Mouse (Mus musculus) heart, adult 2 months (tissue): ENCODE data around the gene Rnf38. TPM values are rescaled to one million over a fixed set of nuclear protein-coding genes. Genes with fewer than 3 reads are reported as not detected.
A peak's percentile ranks its signal among the peaks of the same experiment; 100 is the strongest.

Source experiments
- DNase-seq, 2 experiments: peaks; one replicate each; pipeline ENCODE4 v3.0.0; 2021
- H3K27ac ChIP-seq: fragments of 200-600 bp; 2 replicates; pipeline ENCODE4 v1.8.1; 2022
- H3K27me3 ChIP-seq: fragments of 200-500 bp; 2 replicates; pipeline ENCODE4 v1.6.1; 2012; ENCODE audit warnings: mild to moderate bottlenecking, low read length, inconsistent platforms, mixed read lengths; ENCODE audit not compliant: control insufficient read depth, insufficient read depth
- H3K36me3 ChIP-seq: fragments of 200-500 bp; 2 replicates; pipeline ENCODE4 v1.6.1; 2012; ENCODE audit warnings: low read length, inconsistent platforms; ENCODE audit not compliant: control insufficient read depth, insufficient read depth
- H3K4me1 ChIP-seq: fragments of 200-500 bp; 2 replicates; pipeline ENCODE4 v1.6.1; 2011; ENCODE audit warnings: low read length; ENCODE audit not compliant: control insufficient read depth, insufficient read depth
- H3K4me3 ChIP-seq: fragments of 200-600 bp; 2 replicates; pipeline ENCODE4 v1.8.1; 2022
- H3K79me2 ChIP-seq: fragments of 200-500 bp; replicated peaks from 2 replicates; pipeline ENCODE4 v1.6.1; 2012; ENCODE audit warnings: mild to moderate bottlenecking, inconsistent platforms, low read length, moderate library complexity, mixed read lengths; ENCODE audit not compliant: control insufficient read depth, insufficient read depth
- H3K9ac ChIP-seq: fragments of 200-500 bp; 2 replicates; pipeline ENCODE4 v1.6.1; 2012; ENCODE audit warnings: low read depth, mild to moderate bottlenecking, control low read depth, inconsistent platforms, low read length, mixed read lengths
- CTCF ChIP-seq: fragments of 200-600 bp; IDR thresholded peaks from 2 replicates; pipeline ENCODE4 v1.8.1; 2022; ENCODE audit warnings: antibody characterized with exemption, mild to moderate bottlenecking, moderate library complexity
- EP300 ChIP-seq: fragments of 200-500 bp; IDR thresholded peaks from 2 replicates; pipeline ENCODE4 v1.6.1; 2011; ENCODE audit warnings: low read depth, low read length, control low read depth; ENCODE audit not compliant: insufficient read depth
- POLR2A ChIP-seq: fragments of 200-500 bp; IDR thresholded peaks from 2 replicates; pipeline ENCODE4 v1.6.1; 2011; ENCODE audit warnings: mild to moderate bottlenecking, low read depth, low read length, control low read depth; ENCODE audit not compliant: insufficient read depth
- WGBS: fragments of 180-500 bp; shearing (Covaris S2); methylation state at CpG from one replicate; pipeline ENCODE4 v1.1.7; 2018; 5-methylcytosine and 5-hydroxymethylcytosine counted together
- intact Hi-C: fragments of 180-260 bp; cut with DNase I; formaldehyde crosslinking; loops from one replicate; pipeline ENCODE4 v1.15.1; 2025
- polyA plus RNA-seq: library from polyadenylated mRNA; depleted of rRNA; stranded (reverse); fragments of >200 nt; gene quantifications from 2 replicates; pipeline ENCODE4 v1.2.3, GENCODE M21; 2012
- total RNA-seq, 2 experiments: library from RNA; stranded (reverse); gene quantifications; 2 replicates each; pipeline ENCODE4 v1.2.3; 2021

Gene Rnf38
- total and polyA plus RNA-seq, 3 experiments = 24.8 to 62.0 (median 32.0) TPM

- Histone ChIP-seq H3K79me2 (peaks cover 1% of the 10 kb centered on the region), H3K36me3 (no peaks in the 10 kb centered on the region), H3K9ac (no peak overlapping the region), H3K27me3 (no peaks in the 10 kb centered on the region), H3K4me1 (no peaks in the 10 kb centered on the region; the same call in 1 of the 2 replicates), H3K27ac (no peak overlapping the region), H3K4me3 (no peak overlapping the region)
- DNase-seq = no peak
- 54% methylated on average over 4 of the region's 4 CpGs for WGBS
- no peak for TF ChIP-seq POLR2A
- no peak for TF ChIP-seq EP300
- no peak for TF ChIP-seq CTCF
- intact Hi-C loops = no loop called here
Measured at GRCm38 (mm10) chr4:44154884-44155283, 78.7 kb downstream of the Rnf38 start.

GRCm38 (mm10) chr4:44152904-44153303, 80.7 kb downstream of the Rnf38 start:
- H3K27me3 ChIP-seq = no peaks in the 10 kb centered on the region
- intact Hi-C loops = no loop called here
- no peaks in the 10 kb centered on the region for H3K36me3 ChIP-seq
- 86% methylated on average over 4 of the region's 4 CpGs for WGBS
- no peak for TF ChIP-seq CTCF
- TF ChIP-seq EP300 = no peak
- no peak for TF ChIP-seq POLR2A
- DNase-seq = no peak
- H3K4me3 ChIP-seq = no peak overlapping the region
- no peak overlapping the region for H3K9ac ChIP-seq
- H3K27ac ChIP-seq = no peak overlapping the region
- peaks cover 3% of the 10 kb centered on the region; the same call in 1 of the 2 replicates for H3K79me2 ChIP-seq
- H3K4me1 ChIP-seq = no peaks in the 10 kb centered on the region; the same call in 1 of the 2 replicates

- Histone ChIP-seq H3K27ac (no peak overlapping the region), H3K79me2 (no peaks in the 10 kb centered on the region), H3K36me3 (no peaks in the 10 kb centered on the region), H3K9ac (no peak overlapping the region), H3K27me3 (no peaks in the 10 kb centered on the region), H3K4me3 (no peak overlapping the region), H3K4me1 (no peaks in the 10 kb centered on the region)
- 88% methylated on average over 12 of the region's 12 CpGs for WGBS
- intact Hi-C loops = no loop called here
- TF ChIP-seq CTCF (no peak), POLR2A (no peak), EP300 (no peak)
- no peak for DNase-seq
Measured at GRCm38 (mm10) chr4:44126805-44127204, 106.8 kb downstream of the Rnf38 start.

- 45% methylated on average over 9 of the region's 9 CpGs for WGBS
- H3K4me3 ChIP-seq = no peak overlapping the region
- H3K4me1 ChIP-seq = no peaks in the 10 kb centered on the region
- no peak overlapping the region for H3K27ac ChIP-seq
- H3K27me3 ChIP-seq = no peaks in the 10 kb centered on the region
- intact Hi-C loops = loop anchor here (1.0 to 5.0 kb wide), 2 partner anchors 54 to 212 kb away; no protein-coding TSS in a partner anchor
- no peak for TF ChIP-seq EP300
- no peak for TF ChIP-seq POLR2A
- TF ChIP-seq CTCF = peak; percentile 80
- H3K79me2 ChIP-seq = no peaks in the 10 kb centered on the region
- DNase-seq = no peak
- no peak overlapping the region for H3K9ac ChIP-seq
- H3K36me3 ChIP-seq = no peaks in the 10 kb centered on the region
Measured at GRCm38 (mm10) chr4:44119410-44120201, 114.0 kb downstream of the Rnf38 start.

- Histone ChIP-seq H3K36me3 (no peaks in the 10 kb centered on the region), H3K9ac (no peak overlapping the region), H3K27ac (no peak overlapping the region), H3K79me2 (no peaks in the 10 kb centered on the region), H3K4me1 (peaks cover 9% of the 10 kb centered on the region), H3K4me3 (no peak overlapping the region), H3K27me3 (no peaks in the 10 kb centered on the region)
- no peak for DNase-seq
- TF ChIP-seq POLR2A (no peak), EP300 (no peak), CTCF (no peak)
- 87% methylated on average over 13 of the region's 13 CpGs for WGBS
- intact Hi-C loops = no loop called here
Measured at GRCm38 (mm10) chr4:44115046-44115445, 118.5 kb downstream of the Rnf38 start.

- 38% methylated on average over 16 of the region's 16 CpGs for WGBS
- TF ChIP-seq CTCF (no peak), POLR2A (no peak), EP300 (no peak)
- Histone ChIP-seq H3K36me3 (no peaks in the 10 kb centered on the region), H3K9ac (no peak overlapping the region), H3K79me2 (no peaks in the 10 kb centered on the region), H3K27me3 (no peaks in the 10 kb centered on the region), H3K4me3 (no peak overlapping the region), H3K4me1 (peaks cover 9% of the 10 kb centered on the region), H3K27ac (no peak overlapping the region)
- no peak for DNase-seq
- intact Hi-C loops = no loop called here
Measured at GRCm38 (mm10) chr4:44113393-44114138, 120.0 kb downstream of the Rnf38 start.
